Mouse (Mus musculus): ENCODE results near the gene BC048507. TPM values are rescaled to one million over a fixed set of nuclear protein-coding genes. Genes with fewer than 3 reads are reported as not detected.
"Not testable (repeated sequence)": the region's sequence is repeated elsewhere in the genome, so short reads cannot be mapped to it uniquely, and the experiment has no call there.

BC048507 gene
- total and polyA plus RNA-seq, 3 experiments: not detected

DNA sequence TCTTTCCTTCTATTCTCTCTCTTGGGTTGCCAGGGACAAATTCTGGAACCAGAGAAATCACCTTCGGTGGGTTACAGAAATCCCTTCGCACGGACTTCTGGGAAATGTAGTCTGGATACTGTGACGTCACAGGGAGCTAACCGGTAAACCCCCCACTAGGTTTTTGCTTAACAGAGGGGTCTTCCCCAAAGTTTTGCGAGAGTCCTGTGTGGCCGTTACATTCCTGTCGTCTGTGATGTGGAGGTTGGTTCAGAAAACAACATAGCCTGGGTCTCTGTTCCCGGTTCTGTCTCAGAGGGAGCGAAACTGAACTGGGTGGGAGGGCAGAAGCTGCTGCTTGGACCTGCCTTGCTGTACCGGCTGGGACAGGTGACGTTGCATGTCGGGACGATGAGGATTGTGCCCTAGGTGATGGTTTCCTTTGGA is 32.2 kb upstream of the BC048507 start, which contains the start of gene Gm10037:
Gene Gm10037, plus strand, starts transcription at position 196 of the 426 bp plus-strand sequence.
- Histone ChIP-seq H3K9me3 (replicated peaks; ENCODE audit: insufficient read depth, low read length) (no peaks in the 10 kb centered on the region), H3K27me3 (ENCODE audit: control insufficient read depth in 1 of 2, insufficient read depth in 2 of 2, low read length in 2 of 2) (no peaks in the 10 kb centered on the region), H3K4me3 (ENCODE audit: control insufficient read depth in 1 of 2, insufficient read depth in 1 of 2, low read depth in 2 of 2, low read length in 2 of 2) (no peak within 1 kb of the TSS), H3K4me1 (ENCODE audit: control insufficient read depth in 1 of 2, insufficient read depth in 2 of 2, low read length in 2 of 2) (no peaks in the 10 kb centered on the region), H3K36me3 (ENCODE audit: control insufficient read depth in 1 of 2, insufficient read depth in 2 of 2, low read length in 2 of 2) (no peaks in the 10 kb centered on the region), H3K79me2 (ENCODE audit: control insufficient read depth, insufficient read depth, low read length, poor library complexity) (no peaks in the 10 kb centered on the region), H3K9ac (ENCODE audit: control insufficient read depth, low read depth, low read length, poor library complexity, severe bottlenecking) (no peak within 1 kb of the TSS), H3K27ac (ENCODE audit: control insufficient read depth, low read depth, low read length) (no peak within 1 kb of the TSS)
- TF ChIP-seq ZMIZ1 (IDR thresholded peaks at IDR 0.05; ENCODE audit: low read depth, low read length): no peak
- no peak for TF ChIP-seq EP300 (IDR thresholded peaks at IDR 0.05; ENCODE audit: low read depth in 1 of 2, low read length in 2 of 2)
- TF ChIP-seq RAD21 (IDR thresholded peaks at IDR 0.05; ENCODE audit: low read depth, low read length): no peak
- TF ChIP-seq CHD2 (IDR thresholded peaks at IDR 0.05; ENCODE audit: low read length): no peak
- no peak for TF ChIP-seq SIN3A (IDR thresholded peaks at IDR 0.05; ENCODE audit: low read length)
- TF ChIP-seq TBP (IDR thresholded peaks at IDR 0.05; ENCODE audit: low read depth, low read length): no peak
- no peak for TF ChIP-seq POLR2A (IDR thresholded peaks at IDR 0.05; ENCODE audit: control insufficient read depth in 1 of 2, insufficient read depth in 1 of 2, low read depth in 1 of 2, low read length in 2 of 2, poor library complexity in 1 of 2)
- no peak for TF ChIP-seq UBTF (IDR thresholded peaks at IDR 0.05; ENCODE audit: borderline replicate concordance, insufficient read depth, low read depth, low read length)
- no peak for TF ChIP-seq POLR2AphosphoS2 (IDR thresholded peaks at IDR 0.05; ENCODE audit: low read length)
- TF ChIP-seq POLR2AphosphoS5 (IDR thresholded peaks at IDR 0.05; ENCODE audit: borderline replicate concordance, low read depth, low read length): no peak
- no peak for TF ChIP-seq BHLHE40 (IDR thresholded peaks at IDR 0.05; ENCODE audit: borderline replicate concordance, low read depth, low read length)
- no peak for TF ChIP-seq USF1 (IDR thresholded peaks at IDR 0.05; ENCODE audit: low read depth, low read length)
- no peak for TF ChIP-seq E2F4 (IDR thresholded peaks at IDR 0.05; ENCODE audit: borderline replicate concordance, low read depth, low read length)
- no peak for TF ChIP-seq JUND (IDR thresholded peaks at IDR 0.05; ENCODE audit: low read depth, low read length)
- no peak for TF ChIP-seq ZC3H11A (IDR thresholded peaks at IDR 0.05; ENCODE audit: low read depth, low read length)
- no peak for DNase-seq (ENCODE audit: low read depth, low spot score)

DNA sequence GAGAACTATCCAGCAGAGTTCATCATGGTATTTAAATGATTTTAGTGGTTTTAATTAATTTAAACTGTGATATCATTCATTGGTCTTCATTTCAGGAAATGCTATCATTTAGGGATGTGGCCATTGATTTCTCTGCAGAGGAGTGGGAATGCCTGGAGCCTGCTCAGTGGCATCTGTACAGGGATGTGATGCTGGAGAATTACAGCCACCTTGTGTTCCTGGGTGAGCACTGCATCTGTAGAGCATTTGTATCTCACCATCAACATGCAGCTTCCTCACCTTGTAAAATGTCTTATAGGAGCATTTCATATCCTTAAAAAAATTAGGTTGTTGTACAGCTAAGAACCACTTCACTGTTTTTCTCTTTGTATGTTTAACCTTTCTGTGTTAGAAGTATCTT is 30.0 kb upstream of the BC048507 start:
- H3K79me2 ChIP-seq (ENCODE audit: control insufficient read depth, insufficient read depth, low read length, poor library complexity); H3K4me3 ChIP-seq (ENCODE audit: control insufficient read depth in 1 of 2, insufficient read depth in 1 of 2, low read depth in 2 of 2, low read length in 2 of 2); H3K27me3 ChIP-seq (ENCODE audit: control insufficient read depth in 1 of 2, insufficient read depth in 2 of 2, low read length in 2 of 2); DNase-seq (ENCODE audit: low read depth, low spot score); H3K27ac ChIP-seq (ENCODE audit: control insufficient read depth, low read depth, low read length); H3K4me1 ChIP-seq (ENCODE audit: control insufficient read depth in 1 of 2, insufficient read depth in 2 of 2, low read length in 2 of 2); H3K9ac ChIP-seq (ENCODE audit: control insufficient read depth, low read depth, low read length, poor library complexity, severe bottlenecking); H3K36me3 ChIP-seq (ENCODE audit: control insufficient read depth in 1 of 2, insufficient read depth in 2 of 2, low read length in 2 of 2); H3K9me3 ChIP-seq (replicated peaks; ENCODE audit: insufficient read depth, low read length): not testable (repeated sequence)

DNA sequence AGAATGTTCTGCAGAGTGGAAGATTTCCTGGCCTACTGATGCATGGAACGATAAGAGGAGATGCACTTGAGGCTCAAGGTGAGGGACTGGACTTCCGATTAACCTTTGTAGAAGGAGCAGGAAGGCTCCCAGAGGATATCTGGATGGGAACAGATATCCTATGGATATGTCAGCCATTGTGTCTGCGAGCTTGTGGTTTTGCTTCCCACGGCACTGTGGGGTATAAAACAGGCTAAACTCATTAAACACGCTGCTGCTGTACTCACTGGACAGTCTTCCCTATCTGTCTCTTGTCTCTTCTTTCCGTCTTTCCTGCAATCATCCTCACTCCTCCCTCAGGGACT is 19.4 kb upstream of the BC048507 start:
- no peak for TF ChIP-seq MAX (IDR thresholded peaks at IDR 0.05; ENCODE audit: low read length)
- TF ChIP-seq ZNF384 (IDR thresholded peaks at IDR 0.05; ENCODE audit: low read depth, low read length): no peak
- TF ChIP-seq TAL1 (IDR thresholded peaks at IDR 0.05; ENCODE audit: low read length): no peak
- TF ChIP-seq NRF1 (IDR thresholded peaks at IDR 0.05; ENCODE audit: insufficient read depth, low read depth, low read length, poor library complexity, severe bottlenecking): no peak
- no peak for TF ChIP-seq POLR2AphosphoS2 (IDR thresholded peaks at IDR 0.05; ENCODE audit: low read length)
- no peak for TF ChIP-seq MYB (IDR thresholded peaks at IDR 0.05; ENCODE audit: low read depth, low read length)
- no peak for TF ChIP-seq MEF2A (IDR thresholded peaks at IDR 0.05; ENCODE audit: extremely low read depth, insufficient replicate concordance, low read depth, low read length, poor library complexity, severe bottlenecking)
- TF ChIP-seq GABPA (IDR thresholded peaks at IDR 0.05; ENCODE audit: low read depth, low read length): no peak
- TF ChIP-seq JUND (IDR thresholded peaks at IDR 0.05; ENCODE audit: low read depth, low read length): no peak
- TF ChIP-seq MYC (IDR thresholded peaks at IDR 0.05; ENCODE audit: low read depth, low read length): no peak
- TF ChIP-seq CTCF (IDR thresholded peaks at IDR 0.05 in 2 of 3, conservative IDR thresholded peaks at IDR 0.05 in 1 of 3; ENCODE audit: control insufficient read depth in 1 of 3, insufficient read depth in 1 of 3, low read depth in 2 of 3, low read length in 3 of 3, poor library complexity in 1 of 3, severe bottlenecking in 1 of 3): no peak
- TF ChIP-seq EP300 (IDR thresholded peaks at IDR 0.05; ENCODE audit: low read depth in 1 of 2, low read length in 2 of 2): no peak
- TF ChIP-seq MAZ (IDR thresholded peaks at IDR 0.05; ENCODE audit: low read depth, low read length): no peak
- TF ChIP-seq RAD21 (IDR thresholded peaks at IDR 0.05; ENCODE audit: low read depth, low read length): no peak
- TF ChIP-seq ETS1 (IDR thresholded peaks at IDR 0.05; ENCODE audit: low read depth, low read length): no peak
- no peak for TF ChIP-seq ZKSCAN1 (IDR thresholded peaks at IDR 0.05; ENCODE audit: low read depth, low read length)
- no peak overlapping the region for H3K9ac ChIP-seq (ENCODE audit: control insufficient read depth, low read depth, low read length, poor library complexity, severe bottlenecking)
- H3K4me3 ChIP-seq (ENCODE audit: control insufficient read depth in 1 of 2, insufficient read depth in 1 of 2, low read depth in 2 of 2, low read length in 2 of 2): peak overlapping the region in 1 of 2 experiments; percentile 15; a peak in 1 of 4 replicates
- no peaks in the 10 kb centered on the region for H3K27me3 ChIP-seq (ENCODE audit: control insufficient read depth in 1 of 2, insufficient read depth in 2 of 2, low read length in 2 of 2)
- H3K79me2 ChIP-seq (ENCODE audit: control insufficient read depth, insufficient read depth, low read length, poor library complexity): no peaks in the 10 kb centered on the region
- no peak overlapping the region for H3K27ac ChIP-seq (ENCODE audit: control insufficient read depth, low read depth, low read length)
- peaks cover 0 to 3% of the 10 kb centered on the region in 2 experiments; a peak in 1 of 4 replicates for H3K4me1 ChIP-seq (ENCODE audit: control insufficient read depth in 1 of 2, insufficient read depth in 2 of 2, low read length in 2 of 2)
- no peak for DNase-seq (ENCODE audit: low read depth, low spot score)
- no peaks in the 10 kb centered on the region for H3K9me3 ChIP-seq (replicated peaks; ENCODE audit: insufficient read depth, low read length)
- no peaks in the 10 kb centered on the region for H3K36me3 ChIP-seq (ENCODE audit: control insufficient read depth in 1 of 2, insufficient read depth in 2 of 2, low read length in 2 of 2)

Measured in MEL (cell line).